Mouse (Mus musculus) gastrocnemius, adult 8-10 months (tissue): ENCODE results near the gene Flt3. TPM values are rescaled to one million over a fixed set of nuclear protein-coding genes. Genes with fewer than 3 reads are reported as not detected.

Experiments
- DNase-seq, 2 experiments: peaks; one replicate each; pipeline ENCODE4 v3.0.0; 2022; ENCODE audit warnings: low spot score in 2 of 2
- total RNA-seq, 4 experiments: library from RNA; stranded (reverse); gene quantifications; 2 replicates each; pipeline ENCODE4 v1.2.4; 2022

Flt3 gene
- total RNA-seq, 4 experiments from 2014 or later, result not detected

DNA sequence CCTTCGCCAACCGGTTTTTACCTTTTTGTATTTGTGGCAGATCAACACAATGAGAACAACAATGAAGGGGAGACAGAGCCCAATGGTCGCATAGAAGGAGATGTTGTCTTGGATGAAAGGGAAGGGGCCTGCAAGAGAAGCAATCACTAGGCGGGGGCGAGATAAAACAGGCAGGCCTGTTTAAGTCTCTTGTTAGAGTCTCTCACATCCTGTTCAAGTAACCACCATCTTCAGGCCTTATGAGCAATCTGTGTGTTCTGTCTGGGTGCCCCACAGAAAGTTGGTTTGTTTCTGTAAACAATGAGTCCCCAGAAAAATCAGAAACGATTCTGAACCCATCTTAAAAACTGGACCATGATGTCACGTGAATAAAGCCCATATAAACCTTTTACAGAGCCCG lies 45.3 kb downstream of the Flt3 start:
- no peak for DNase-seq

DNA sequence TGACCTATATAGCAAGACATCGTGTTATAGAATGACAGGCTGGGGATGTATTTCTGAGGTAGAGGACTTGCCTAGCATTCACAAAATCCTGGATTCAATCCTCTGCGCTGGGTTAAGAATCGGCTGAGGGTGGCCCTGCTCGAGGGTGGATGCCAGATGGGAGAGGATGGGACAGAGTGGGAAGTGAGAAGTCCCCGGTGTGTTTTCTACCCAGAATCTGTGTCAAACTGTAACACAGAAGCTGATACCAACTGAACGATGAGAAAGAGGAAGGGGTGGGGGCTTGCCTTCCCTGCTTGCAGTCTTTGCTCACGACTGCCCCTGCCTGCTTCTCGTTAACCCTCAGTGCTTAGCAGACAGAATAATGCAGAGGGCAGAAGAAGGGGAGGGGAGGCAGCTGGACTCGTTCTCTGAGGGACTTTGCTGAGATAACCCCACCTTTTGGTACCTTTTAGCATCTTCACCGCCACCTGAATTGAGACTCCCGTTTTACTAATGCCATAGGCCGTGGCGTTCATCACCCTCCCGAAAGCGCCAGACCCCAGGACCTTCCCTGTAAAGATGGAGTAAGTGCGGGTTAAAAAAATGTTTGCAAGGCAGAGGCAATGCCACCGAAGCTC lies 46.0 kb downstream of the Flt3 start:
- no peak for DNase-seq

DNA sequence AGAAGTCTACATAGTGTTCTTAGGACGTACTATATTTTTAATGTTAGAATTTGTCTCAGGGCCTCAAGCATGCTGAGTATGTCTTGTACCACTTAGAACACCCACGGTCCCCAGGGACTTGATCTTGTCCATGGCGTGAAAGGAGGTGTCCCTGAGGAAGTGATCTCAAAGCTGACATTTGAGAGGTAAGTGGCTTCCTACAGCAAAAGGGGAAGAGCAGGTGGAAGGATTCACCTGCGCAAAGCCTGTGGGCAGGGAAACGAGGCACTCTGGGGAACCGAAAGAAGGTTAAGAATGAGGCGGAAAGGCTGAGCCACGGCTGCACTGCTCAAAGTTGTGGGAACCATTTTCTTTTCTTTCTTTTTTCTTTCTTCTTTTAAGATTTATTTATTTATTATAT lies 48.4 kb downstream of the Flt3 start:
- no peak for DNase-seq

DNA sequence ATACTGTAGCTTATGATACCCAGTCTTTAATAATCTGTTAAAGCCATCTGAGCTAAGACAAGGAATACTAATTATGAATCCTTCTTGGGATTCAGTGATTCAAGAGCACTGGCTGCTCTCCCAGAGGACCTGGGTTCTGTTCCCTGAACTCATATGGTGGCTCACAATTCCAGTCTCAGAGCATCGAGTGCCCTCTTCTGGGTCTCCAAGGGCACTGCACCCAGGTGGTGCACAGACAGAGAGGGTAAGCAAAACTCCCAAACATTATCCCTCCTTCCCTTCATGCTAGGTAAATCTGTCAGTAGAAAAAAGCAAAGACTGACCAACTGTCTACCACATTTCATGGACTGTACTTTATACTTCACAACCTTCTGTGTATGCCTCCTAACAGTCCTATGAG lies 54.3 kb downstream of the Flt3 start:
- no peak for DNase-seq

GRCm38 (mm10) chr5:147343904-147344303 lies 56.4 kb downstream of the Flt3 start:
- no peak for DNase-seq

DNA sequence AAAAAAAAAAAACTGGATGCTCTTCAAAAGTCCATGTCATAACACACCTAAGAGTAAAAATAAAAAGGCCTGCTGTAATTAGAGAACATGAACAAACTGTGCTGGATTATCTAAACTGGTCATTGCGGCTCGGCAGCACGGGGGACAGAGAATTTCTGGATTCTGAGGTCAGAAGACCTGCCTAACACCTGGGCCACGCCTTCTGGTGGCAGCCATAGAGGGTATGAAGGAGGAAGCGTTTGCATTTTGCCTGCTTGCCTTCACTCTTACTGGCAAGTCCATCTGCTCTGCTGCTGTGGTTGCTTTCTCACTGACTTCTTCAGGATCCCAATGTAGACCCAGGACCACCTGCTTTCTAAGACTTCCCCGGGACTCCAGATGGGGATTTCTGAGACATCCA lies 57.4 kb downstream of the Flt3 start:
- DNase-seq, result no peak

- DNase-seq, result no peak
Measured at GRCm38 (mm10) chr5:147340741-147341414, 59.4 kb downstream of the Flt3 start.

- no peak for DNase-seq
Measured at GRCm38 (mm10) chr5:147339560-147339959, 60.7 kb downstream of the Flt3 start.

DNA sequence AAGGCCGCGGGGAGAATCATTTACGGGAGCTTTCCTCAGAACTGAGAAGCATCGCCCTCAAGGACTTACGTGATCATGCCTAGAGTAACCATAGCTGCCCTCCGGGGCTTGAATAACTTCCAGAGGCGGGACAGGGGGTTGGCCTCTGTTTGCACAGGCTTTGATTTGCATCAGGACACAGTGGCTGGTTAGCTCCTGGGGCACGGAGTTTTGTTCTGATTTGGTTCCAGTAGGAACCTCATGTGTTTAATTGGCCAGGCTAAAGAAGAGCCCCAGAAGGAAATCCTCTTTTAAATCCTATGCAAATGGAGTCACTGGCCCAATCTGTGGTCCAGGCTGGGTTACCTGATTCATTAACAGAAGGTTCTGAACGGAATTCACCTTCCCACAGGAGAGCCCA lies 61.3 kb downstream of the Flt3 start:
- DNase-seq, result no peak

DNA sequence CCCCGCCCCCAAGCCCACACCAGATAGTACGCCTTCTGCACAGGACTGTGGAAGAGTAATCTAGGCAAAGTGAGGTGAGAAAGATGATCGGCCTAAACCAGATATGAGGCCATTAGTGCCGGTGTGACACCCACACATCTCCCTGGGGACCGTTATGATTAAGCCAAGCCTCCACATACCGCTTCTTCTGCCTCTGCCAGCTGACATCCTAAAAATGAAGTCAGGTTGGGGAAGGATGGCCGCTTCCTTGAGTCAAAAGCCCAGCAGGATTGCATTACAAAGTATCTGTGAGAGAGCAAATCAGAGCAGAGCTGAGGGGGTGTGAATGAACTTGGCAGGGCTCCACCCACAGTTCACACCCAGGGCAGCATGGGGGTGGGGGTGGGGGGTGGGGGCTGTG lies 67.6 kb downstream of the Flt3 start:
- no peak for DNase-seq

DNA sequence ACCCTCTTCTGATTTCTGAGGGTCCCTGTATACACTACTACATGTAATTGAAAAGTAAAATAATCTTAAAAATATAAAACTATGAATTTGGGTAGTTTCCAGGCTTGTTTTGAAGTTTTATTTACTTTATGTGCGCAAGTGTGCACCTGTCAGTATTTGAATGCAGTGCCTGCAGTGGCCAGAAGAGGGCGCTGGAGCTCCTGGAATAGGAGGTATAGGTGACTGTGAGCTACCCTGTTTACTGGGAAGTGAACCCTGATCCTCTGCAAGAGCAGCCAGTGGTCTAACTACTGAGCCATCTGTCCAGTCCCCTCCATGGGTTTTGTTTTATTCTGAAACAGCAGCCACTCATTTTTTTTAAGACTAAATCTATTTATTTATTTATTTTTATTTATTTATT lies 68.7 kb downstream of the Flt3 start:
- no peak for DNase-seq

DNA sequence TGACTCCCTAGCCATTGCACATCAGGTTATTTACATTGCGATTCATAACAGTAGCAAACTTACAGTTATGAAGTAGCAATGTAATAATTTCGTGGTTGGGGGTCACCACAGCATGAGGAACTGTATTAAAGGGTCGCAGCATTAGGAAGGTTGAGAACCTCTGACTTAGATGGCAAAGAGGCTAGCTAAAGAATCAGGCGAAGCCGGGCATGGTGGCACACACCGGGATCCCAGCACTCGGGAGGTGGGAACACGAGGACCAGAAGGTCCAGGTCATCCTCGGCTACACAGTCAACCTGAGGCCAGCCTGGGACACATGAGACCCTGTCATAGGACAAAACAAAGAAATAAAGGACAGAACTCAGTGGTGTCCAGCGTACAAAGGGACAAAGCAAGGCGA lies 70.3 kb downstream of the Flt3 start:
- no peak for DNase-seq

- no peak for DNase-seq
Measured at GRCm38 (mm10) chr5:147327636-147328035, 72.7 kb downstream of the Flt3 start.

DNA sequence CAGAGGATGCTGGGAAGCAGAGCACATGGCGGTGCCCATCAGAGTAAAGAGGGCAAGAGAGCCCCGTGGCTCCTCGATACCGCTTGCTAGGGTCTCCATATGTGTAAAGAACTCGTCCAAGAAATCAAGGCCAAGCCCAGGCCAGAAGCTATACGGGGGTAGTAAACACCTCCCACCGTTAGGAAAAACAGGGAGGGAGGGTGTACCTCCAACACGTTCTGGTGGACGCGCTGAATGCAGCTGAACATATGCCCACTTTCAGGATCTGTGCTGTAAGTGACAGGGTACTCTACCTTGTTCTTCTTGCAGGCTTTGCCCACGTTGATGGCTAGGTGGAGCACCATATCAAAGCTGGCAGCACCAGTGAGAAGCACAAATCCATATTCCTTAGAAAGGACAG lies 74.4 kb downstream of the Flt3 start:
- no peak for DNase-seq

- peak in 1 of 2 experiments; percentile 20 for DNase-seq
Measured at GRCm38 (mm10) chr5:147323237-147323917, 76.9 kb downstream of the Flt3 start.

DNA sequence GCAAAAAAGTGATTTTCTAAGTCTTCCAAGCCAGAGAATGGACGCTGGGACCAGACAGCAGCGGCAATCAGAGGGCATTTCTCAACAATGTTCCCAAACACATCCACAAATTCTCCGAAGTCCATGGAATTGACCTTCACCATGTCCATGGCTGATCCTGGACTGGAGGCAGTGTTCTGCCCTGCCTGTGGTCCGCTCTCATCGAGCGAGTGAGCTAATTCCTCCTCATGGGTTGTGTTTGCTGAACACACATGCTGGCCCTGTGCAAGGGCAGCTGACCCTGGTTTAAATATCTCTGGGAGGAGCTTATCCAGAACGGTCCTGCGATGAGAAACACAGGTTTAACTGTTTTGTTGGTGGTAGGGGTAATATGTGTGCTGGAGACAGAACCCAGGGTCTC lies 78.1 kb downstream of the Flt3 start, which contains the start of gene Urad:
Gene Urad, minus strand, starts transcription at position 258 of the 400 bp plus-strand sequence.
- DNase-seq, result no peak

DNA sequence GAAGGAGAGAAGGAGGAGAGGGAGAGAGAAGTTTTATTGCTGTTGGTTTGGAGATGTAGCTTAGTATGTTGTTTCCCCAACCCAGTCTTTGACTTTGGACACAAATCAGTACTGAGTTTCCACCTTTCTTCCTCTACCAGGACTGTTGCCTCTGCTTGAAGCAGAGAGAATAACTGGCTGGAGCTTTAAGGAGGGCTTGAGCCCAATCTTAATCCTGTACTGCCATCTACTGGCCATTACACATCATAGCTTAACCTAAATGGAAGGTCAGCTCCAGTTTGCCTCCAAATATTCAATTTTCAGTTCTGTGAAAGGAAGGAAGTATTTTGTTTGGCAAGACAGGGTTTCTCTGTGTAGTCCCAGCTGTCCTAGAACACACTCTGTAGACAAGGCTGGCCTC lies 80.6 kb downstream of the Flt3 start:
- DNase-seq, result no peak

GRCm38 (mm10) chr5:147317991-147318390 lies 82.3 kb downstream of the Flt3 start:
- DNase-seq, result no peak

- DNase-seq, result no peak
Measured at GRCm38 (mm10) chr5:147317321-147317720, 83.0 kb downstream of the Flt3 start.

- no peak for DNase-seq
Measured at GRCm38 (mm10) chr5:147315432-147316075, 84.7 kb downstream of the Flt3 start.

GRCm38 (mm10) chr5:147314646-147315431 lies 85.5 kb downstream of the Flt3 start:
- DNase-seq, result peak in 1 of 2 experiments; percentile 23
